Mouse (Mus musculus) embryo, embryonic 11 days (tissue): Measurements from ENCODE around the gene Gm45713.
"Not testable (repeated sequence)": the region's sequence is repeated elsewhere in the genome, so short reads cannot be mapped to it uniquely, and the experiment has no call there.

Experiments
- DNase-seq: peaks from one replicate; pipeline ENCODE4 v3.0.0-alpha.2; 2015

Gm45713 gene

GRCm38 (mm10) chr7:45135993-45136567 lies at the start of gene Gm45713, which contains the start of gene Flt3l:
Gene Gm45713 (minus strand): TSS chr7:45136231.
Gene Flt3l (minus strand): TSS chr7:45136432.
- DNase-seq, result peak; percentile 87

- DNase-seq, result no peak
Observed at GRCm38 (mm10) chr7:45183672-45184071, 47.6 kb upstream of the Gm45713 start.

- DNase-seq, result no peak
Observed at GRCm38 (mm10) chr7:45182606-45183005, 46.6 kb upstream of the Gm45713 start.

GRCm38 (mm10) chr7:45182199-45182601 lies 46.2 kb upstream of the Gm45713 start:
- DNase-seq, result peak; percentile 94

GRCm38 (mm10) chr7:45181540-45181939 lies 45.5 kb upstream of the Gm45713 start:
- DNase-seq, result peak; percentile 54

GRCm38 (mm10) chr7:45180896-45181477 lies 45.0 kb upstream of the Gm45713 start, which contains the start of gene Pth2:
Gene Pth2 (plus strand): TSS chr7:45180995.
- DNase-seq, result no peak

GRCm38 (mm10) chr7:45179469-45179868 lies 43.4 kb upstream of the Gm45713 start, which contains the start of gene Gfy:
Gene Gfy (minus strand): TSS chr7:45179569.
- no peak for DNase-seq

GRCm38 (mm10) chr7:45178550-45178949 lies 42.5 kb upstream of the Gm45713 start:
- no peak for DNase-seq

- DNase-seq, result no peak
Observed at GRCm38 (mm10) chr7:45176356-45176755, 40.3 kb upstream of the Gm45713 start.

- DNase-seq, result no peak
Observed at GRCm38 (mm10) chr7:45175929-45176328, 39.9 kb upstream of the Gm45713 start.

- no peak for DNase-seq
Observed at GRCm38 (mm10) chr7:45175398-45175797, 39.4 kb upstream of the Gm45713 start.

- no peak for DNase-seq
Observed at GRCm38 (mm10) chr7:45174567-45175280, 38.7 kb upstream of the Gm45713 start.

- not testable (repeated sequence) for DNase-seq
Observed at GRCm38 (mm10) chr7:45173772-45174171, 37.7 kb upstream of the Gm45713 start.

- DNase-seq, result no peak
Observed at GRCm38 (mm10) chr7:45172974-45173373, 36.9 kb upstream of the Gm45713 start.

GRCm38 (mm10) chr7:45169495-45169894 lies 33.5 kb upstream of the Gm45713 start:
- no peak for DNase-seq

GRCm38 (mm10) chr7:45168656-45169055 lies 32.6 kb upstream of the Gm45713 start:
- DNase-seq, result no peak

GRCm38 (mm10) chr7:45167761-45168445 lies 31.9 kb upstream of the Gm45713 start:
- DNase-seq, result peak; percentile 42

GRCm38 (mm10) chr7:45166950-45167401 lies 30.9 kb upstream of the Gm45713 start:
- DNase-seq, result no peak

- DNase-seq, result no peak
Observed at GRCm38 (mm10) chr7:45165701-45166100, 29.7 kb upstream of the Gm45713 start.

- DNase-seq, result no peak
Observed at GRCm38 (mm10) chr7:45164833-45165232, 28.8 kb upstream of the Gm45713 start.

GRCm38 (mm10) chr7:45163735-45164490 lies 27.9 kb upstream of the Gm45713 start, which contains the start of gene Slc17a7:
Gene Slc17a7 (plus strand): TSS chr7:45163949.
- peak; percentile 55 for DNase-seq

GRCm38 (mm10) chr7:45162996-45163615 lies 27.1 kb upstream of the Gm45713 start:
- no peak for DNase-seq
